Mouse (Mus musculus): ENCODE results near the gene Slk. TPM values are rescaled to one million over a fixed set of nuclear protein-coding genes. Genes with fewer than 3 reads are reported as not detected.
"Not testable (repeated sequence)": the region's sequence is repeated elsewhere in the genome, so short reads cannot be mapped to it uniquely, and the experiment has no call there.

The Slk gene
- total RNA-seq, 2 experiments from 2014 or later: 47.5 to 58.6 TPM

DNA sequence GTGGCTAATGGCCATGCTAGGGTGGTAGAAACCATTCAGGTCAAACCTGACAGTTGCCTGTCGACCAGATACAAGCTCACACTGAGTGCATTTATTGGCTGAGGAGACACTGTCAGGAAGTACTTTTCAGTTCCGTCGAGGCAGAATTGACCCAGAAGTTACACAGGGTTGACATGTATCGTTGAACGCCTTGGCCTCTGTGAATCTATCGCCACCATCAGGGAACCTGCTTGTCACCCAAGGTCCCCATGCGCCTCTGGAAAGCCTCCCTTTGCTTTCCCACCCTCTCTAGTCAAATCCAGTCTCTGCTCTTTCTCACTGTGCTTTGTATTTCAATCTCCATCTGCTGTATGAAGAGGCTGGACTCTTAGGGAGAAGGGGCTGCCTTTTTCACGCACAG lies 13.5 kb upstream of the Slk start:
- no peak for DNase-seq (ENCODE audit: low spot score in 2 of 2)

DNA sequence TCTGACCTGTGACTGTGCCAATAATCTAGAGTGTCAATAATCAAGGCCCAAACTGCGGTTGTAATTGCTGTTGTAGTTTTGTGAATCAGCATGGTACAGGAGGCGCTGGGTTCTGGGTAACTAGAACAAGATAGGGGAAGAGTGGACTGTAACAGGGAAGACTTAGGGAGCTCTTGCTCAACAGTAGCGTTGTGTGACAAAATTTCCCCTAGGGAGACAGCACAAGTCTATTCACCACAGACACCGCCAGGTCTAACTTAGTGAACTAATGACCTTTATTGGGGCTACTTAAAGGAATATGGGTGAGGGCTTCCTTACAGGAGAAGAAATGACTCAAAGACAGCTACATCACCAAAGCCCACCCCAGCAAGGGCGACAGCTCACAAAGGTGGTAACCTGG lies 9.4 kb upstream of the Slk start:
- DNase-seq (ENCODE audit: low spot score in 2 of 2): no peak

GRCm38 (mm10) chr19:47571981-47572380 lies 7.5 kb upstream of the Slk start:
- not testable (repeated sequence) for DNase-seq (ENCODE audit: low spot score in 2 of 2)

DNA sequence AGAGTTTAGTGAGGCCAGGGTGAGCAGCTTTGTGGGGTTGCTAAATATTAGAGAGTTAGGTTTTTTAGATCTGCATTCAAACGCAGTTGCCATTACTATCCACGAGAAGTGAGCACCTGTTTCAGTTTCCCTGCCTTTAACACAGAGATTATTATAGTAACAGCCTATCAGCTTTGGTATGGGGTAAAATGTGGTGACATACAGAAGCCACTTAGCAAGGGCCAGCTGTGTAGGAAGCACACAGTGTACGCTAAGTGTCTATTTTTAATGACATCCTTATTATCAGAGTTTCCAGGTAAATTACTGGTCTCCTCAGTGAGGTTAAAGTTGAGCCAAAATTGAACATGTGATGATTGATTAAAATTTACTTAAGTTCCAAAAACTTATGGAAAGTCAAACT lies 5.8 kb upstream of the Slk start:
- DNase-seq (ENCODE audit: low spot score in 2 of 2): no peak

- DNase-seq (ENCODE audit: low spot score in 2 of 2): peak in 1 of 2 experiments; percentile 14
Observed at GRCm38 (mm10) chr19:47578581-47579224, 775 bp upstream of the Slk start.

GRCm38 (mm10) chr19:47579788-47580631 lies 532 bp downstream of the Slk start:
- peak in 1 of 2 experiments; percentile 24 for DNase-seq (ENCODE audit: low spot score in 2 of 2)

- DNase-seq (ENCODE audit: low spot score in 2 of 2): no peak
Observed at GRCm38 (mm10) chr19:47585772-47586171, 6.3 kb downstream of the Slk start.

DNA sequence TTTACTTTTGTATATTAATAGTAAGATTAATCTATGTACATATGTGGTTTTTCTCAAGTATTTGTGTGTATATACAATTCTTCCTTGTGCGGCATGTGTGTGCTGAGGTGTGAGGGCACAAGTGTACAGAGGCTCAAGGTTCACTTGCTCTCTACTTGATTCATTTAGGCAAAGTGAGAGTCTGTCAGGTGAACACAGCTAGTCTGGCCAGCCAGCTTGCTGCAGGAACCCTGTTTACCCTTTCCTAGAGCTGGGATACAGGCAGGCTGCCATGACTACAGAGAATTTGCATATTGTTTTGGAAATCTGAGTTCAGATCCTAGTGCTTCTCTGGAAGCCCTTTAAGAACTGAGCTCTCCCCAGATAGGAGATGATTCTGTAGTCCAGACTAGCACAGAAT lies 7.5 kb downstream of the Slk start:
- no peak for DNase-seq (ENCODE audit: low spot score in 2 of 2)

DNA sequence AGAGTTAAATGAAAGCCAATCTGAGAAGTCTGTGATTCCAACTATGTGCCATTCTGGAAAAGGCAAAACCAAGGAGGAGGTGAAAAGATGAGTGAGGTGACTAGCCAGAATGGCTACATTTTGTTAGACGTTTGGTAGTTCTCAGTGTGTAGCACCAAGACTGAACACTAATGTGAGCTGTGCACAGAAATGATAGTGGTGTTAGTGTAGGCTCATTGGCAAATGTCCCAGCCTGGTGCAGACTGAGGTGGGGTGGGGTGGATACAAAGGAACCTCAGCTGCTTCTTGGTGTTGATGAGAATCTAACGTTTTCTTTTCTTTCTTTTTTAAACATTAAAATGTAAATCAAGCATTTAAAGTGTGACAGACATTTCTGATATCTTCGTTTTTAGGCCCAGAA lies 29.0 kb downstream of the Slk start:
- DNase-seq (ENCODE audit: low spot score in 2 of 2): no peak

DNA sequence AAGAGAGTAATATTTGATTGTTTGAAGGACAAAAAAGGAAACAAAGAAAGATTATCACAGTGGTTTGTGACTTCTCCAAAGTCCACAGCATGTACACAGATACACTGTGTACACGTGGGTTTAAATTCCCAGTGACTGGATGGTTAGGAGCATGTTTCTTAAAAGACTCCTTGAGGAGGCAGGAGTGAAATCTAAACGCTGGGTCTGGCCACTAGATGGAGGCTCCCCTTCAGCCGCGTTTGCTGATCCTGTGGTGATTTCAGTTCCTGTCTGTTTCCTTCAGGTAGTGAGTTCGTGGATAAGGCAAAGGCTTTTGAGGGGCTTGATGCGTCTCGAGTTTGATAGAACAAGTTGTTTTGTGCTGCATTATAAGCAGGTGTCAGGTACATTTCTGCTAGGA lies 34.0 kb downstream of the Slk start:
- DNase-seq (ENCODE audit: low spot score in 2 of 2): no peak

DNA sequence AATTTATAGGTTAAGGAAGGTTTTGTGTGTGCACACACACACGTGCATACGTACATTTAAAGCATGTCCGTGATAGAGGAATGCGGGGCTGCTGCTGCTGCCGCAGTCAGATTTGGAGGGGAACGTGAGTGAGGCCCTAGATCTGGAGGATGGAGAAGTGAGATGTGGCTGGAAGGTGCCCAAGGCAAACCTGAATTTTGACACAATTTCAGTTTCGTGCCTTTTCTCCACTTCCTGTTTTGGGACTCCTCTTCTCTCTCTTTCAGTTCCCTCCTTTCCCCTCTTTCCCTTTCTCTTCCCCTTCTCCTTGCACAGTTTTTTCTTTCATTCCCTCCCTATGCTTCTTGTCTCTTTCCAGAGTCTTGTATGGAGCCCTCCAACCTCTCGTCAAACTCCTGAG lies 42.0 kb downstream of the Slk start:
- no peak for DNase-seq (ENCODE audit: low spot score in 2 of 2)

DNA sequence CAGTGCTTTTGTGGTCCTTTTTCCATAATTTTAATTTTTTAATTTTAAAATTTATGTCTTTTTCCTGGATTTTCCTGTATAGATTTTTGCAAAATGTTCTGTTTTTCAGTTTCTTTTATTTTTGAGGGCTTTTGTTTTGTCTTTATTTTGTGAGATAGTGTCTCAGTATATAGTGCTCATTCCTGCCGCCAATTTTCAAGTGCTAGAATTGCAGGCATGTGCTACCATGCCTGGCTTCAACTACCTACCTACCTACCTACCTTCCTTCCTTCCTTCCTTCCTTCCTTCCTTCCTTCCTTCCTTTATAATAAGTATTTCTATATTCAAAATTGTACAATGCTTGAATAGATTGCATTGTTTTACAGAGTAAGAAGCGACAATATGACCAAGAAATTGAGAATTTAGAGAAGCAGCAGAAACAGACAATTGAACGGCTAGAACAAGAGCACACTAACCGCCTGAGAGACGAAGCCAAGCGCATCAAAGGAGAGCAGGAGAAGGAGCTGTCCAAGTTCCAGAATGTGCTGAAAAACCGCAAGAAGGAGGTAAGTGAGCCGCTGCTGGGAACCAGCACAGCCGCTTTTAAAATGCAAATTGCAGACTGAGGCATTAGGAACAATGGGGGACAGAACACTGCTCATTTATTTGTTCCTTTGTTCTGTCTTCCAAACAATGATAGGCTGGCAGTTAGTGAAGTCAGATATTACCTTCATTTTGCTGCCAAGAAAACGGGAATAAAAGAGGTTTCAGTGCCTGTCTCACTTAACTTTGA lies 45.6 kb downstream of the Slk start:
- DNase-seq (ENCODE audit: low spot score in 2 of 2): no peak

- DNase-seq (ENCODE audit: low spot score in 2 of 2): no peak
Observed at GRCm38 (mm10) chr19:47627450-47627849, 48.0 kb downstream of the Slk start.

DNA sequence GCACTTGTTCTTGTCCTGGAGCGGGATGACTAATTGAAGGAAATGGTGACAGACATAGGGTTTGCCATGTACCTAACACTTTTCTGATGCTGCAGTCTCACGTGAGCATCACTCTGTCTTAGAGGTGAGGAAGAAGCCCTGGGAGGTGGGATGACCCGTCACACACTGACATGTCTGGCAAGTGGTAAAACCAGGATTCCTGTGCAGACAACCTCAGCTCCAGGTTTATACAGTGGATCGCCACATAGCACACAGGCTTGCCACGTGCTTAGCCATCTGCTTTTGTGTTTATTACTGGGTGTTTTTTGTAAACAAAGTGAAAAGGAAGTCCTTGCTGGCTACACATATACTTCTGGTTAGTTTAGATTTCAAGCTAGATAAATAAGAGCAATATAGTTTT lies 49.6 kb downstream of the Slk start:
- no peak for DNase-seq (ENCODE audit: low spot score in 2 of 2)

DNA sequence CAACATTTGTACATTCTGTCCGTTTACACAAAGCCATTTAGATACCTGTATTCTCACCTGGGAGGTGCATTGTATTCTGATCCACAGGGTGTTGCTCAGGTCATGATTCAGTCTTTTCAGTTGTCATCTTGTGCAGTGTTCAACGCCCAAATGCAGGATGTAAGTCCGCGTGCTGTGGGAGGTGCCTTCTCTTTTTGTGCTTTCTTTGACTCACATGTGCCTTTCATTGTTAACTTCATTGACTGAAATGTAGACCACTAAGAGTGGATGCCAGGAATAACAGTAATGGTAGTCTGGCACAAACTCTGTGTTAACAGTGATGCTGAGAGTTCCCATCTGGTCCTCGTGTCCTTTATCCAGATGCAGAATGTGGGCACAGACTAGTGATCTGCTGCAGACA lies 50.9 kb downstream of the Slk start:
- DNase-seq (ENCODE audit: low spot score in 2 of 2): no peak

DNA sequence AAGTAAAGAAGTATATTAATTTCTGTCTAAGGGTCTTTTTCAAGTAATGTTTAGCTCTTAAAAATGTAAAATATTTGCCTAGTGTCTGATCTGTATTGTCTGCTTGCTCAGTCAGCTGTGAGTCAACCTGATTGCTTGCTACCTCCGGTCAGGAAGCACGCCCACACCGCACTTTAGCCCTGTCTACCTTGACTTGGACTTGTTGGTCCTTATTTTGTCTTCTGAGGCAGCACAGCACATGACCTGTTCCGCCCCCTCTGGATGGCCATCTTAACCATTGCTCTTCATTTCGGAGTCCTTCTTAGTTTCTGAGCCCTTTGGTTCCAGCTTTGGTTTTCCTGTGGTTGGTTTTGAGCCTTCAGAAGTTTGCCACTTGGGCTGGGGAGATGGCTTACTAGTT lies 52.3 kb downstream of the Slk start:
- DNase-seq (ENCODE audit: low spot score in 2 of 2): no peak

DNA sequence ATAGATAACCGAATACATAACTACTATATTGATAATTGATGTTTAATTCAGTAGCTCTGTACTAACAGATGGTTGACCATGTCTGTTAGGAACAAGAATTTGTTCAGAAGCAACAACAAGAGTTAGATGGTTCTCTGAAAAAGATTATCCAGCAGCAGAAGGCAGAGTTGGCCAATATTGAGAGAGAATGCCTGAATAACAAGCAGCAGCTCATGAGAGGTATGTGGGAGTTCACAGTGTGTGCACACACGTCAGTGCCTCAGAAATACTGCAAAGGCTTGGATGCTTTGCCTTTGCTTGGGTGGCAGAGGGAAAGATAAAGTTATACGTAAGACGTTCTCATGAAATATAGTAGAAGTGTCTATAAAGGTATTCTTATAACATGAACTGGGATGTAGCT lies 55.9 kb downstream of the Slk start:
- DNase-seq (ENCODE audit: low spot score in 2 of 2): no peak

DNA sequence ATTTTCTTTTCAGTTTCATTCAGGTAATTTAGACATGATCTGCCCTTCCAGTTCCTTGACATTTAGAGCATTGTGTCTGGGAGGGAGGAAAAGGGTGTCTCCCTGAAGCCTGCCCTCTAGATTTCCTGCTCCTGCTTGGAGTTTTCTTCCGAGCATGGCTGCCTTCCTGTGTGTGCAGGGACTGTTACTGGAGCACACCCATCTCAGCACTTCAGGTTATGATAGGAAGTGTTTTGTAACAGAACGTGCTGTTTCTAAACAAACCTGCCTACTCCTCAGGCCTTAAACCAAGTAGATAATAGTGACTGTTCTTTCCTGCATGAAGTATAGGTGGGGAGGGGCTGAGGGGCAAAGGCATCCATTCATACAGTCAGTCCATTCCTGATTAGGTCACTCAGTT lies 64.4 kb downstream of the Slk start:
- DNase-seq (ENCODE audit: low spot score in 2 of 2): no peak

DNA sequence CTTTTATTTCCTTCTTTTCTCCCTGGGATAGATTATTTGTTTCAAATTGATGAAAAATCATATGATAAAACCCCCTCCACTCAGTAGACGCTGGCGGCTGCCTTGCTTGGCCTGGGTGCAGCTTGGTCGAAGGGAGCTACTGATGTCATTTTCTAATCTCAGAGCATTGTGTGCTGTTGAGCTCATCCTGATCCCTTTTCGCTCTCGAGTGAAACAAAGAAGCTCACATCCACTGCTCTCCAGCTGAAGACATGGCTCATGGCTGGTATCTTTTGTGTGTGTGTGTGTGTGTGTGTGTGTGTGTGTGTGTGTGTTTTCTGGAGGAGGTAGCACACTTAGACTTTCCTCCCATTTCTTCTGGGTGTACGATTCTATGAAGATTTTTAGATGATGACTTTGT lies 66.1 kb downstream of the Slk start:
- DNase-seq (ENCODE audit: low spot score in 2 of 2): no peak

DNA sequence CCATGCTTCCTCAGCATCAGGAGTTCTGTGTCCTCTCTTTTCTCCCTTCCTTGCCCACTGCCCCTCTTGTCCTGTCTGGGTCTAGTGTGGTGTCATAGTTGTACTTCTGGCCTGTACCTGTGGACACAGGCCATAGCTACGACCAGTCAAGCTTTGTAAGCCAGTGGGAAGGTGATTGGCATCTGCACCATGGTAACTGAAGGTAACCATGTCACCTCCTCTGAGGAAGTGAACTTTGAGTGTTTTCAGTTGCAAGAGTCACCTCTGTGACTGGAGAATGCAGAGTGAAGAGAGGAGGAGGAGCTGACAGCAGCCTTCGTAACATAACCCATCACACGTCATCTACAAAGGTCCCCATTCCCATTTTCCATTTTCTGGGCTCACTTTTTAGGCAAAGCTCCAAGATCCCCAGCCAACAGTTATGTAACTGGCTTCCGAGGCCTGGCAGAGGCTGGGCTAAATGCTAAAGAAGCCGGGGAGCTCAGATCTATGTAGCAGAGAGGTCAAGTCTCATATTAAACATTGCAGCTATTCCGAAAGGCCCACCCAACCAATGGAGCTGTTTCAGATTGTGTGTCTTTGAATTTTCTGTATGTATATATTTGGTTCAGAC lies 67.1 kb downstream of the Slk start:
- DNase-seq (ENCODE audit: low spot score in 2 of 2): no peak

- DNase-seq (ENCODE audit: low spot score in 2 of 2): no peak
Observed at GRCm38 (mm10) chr19:47649071-47649470, 69.6 kb downstream of the Slk start.

Measured in gastrocnemius, postnatal 4 days (tissue).